Mouse (Mus musculus) large intestine, adult 2 months (tissue): Measurements from ENCODE around the gene Lrpprc. TPM values are rescaled to one million over a fixed set of nuclear protein-coding genes. Genes with fewer than 3 reads are reported as not detected.
A peak's percentile ranks its signal among the peaks of the same experiment; 100 is the strongest.
"Not testable (repeated sequence)": the region's sequence is repeated elsewhere in the genome, so short reads cannot be mapped to it uniquely, and the experiment has no call there.

ENCODE experiments used
- DNase-seq: peaks from one replicate; pipeline ENCODE4 v3.0.0-alpha.2; 2012; ENCODE audit warnings: low read depth, low spot score
- WGBS: fragments of 180-500 bp; shearing (Covaris S2); methylation state at CpG from one replicate; pipeline ENCODE4 v1.1.7; 2018; 5-methylcytosine and 5-hydroxymethylcytosine counted together
- polyA plus RNA-seq: library from polyadenylated mRNA; depleted of rRNA; stranded (reverse); fragments of >200 nt; gene quantifications from 2 replicates; pipeline ENCODE4 v1.2.3, GENCODE M21; 2012; rRNA removed

The Lrpprc gene
- 8.4 and 13.2 TPM in 2 replicates for polyA plus RNA-seq

DNA sequence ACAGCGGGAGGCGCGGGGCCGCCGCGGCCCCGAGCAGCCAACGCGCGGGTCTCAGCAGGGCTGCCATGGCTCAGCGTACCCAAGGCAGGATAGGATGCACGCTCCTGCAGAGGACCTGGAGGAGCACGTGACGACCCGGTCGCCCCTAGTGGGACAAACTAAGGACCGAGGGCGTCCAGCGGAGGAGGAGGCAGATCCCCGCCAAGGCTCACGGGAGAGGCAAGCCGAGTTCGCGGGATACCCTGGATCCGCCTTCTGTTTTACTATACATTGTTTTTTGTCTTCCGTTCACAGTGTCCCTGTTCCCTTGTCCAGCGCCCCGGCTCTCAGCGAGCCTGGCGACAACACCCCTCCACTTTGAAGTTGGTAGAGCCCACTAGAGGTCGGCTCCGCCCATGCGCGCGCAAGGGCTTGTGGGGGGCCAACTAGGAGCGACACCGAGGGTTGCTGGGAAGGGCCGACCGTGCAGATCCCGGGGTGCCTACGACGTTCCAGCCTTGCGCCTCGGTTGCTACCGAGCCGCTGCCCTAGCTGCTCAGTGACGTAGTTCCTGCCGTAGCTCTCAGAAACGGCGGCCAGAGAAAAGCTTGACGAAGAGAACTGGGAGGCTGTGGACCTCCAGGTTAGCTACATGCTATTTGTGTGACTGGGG lies at the start of gene Lrpprc:
Gene Lrpprc (minus strand): TSS at position 343 of the 652 bp plus-strand sequence.
- peak; percentile 55 for DNase-seq
- under 1% methylated on average over 51 of the region's 51 CpGs for WGBS

DNA sequence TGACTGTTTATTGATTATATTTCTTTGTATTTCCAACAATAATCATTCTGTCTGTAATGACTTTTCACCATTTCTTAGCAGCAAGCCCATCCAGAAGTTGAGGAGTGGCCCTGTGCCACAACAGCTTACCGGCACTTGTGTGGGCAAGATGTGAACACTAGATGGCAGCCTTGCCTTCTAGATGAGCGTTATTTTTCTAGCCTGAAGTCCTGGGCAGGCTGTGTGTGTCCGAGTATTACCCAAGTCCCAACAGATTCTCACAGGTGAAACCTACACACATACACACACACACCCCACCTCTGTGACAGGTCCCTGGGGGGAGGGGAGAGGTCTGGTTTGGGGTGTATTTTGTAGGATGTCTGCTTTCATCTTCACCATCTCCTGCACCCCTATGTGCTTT lies 47.2 kb upstream of the Lrpprc start:
- DNase-seq = peak; percentile 48
- WGBS = 1% methylated on average over 3 of the region's 3 CpGs

DNA sequence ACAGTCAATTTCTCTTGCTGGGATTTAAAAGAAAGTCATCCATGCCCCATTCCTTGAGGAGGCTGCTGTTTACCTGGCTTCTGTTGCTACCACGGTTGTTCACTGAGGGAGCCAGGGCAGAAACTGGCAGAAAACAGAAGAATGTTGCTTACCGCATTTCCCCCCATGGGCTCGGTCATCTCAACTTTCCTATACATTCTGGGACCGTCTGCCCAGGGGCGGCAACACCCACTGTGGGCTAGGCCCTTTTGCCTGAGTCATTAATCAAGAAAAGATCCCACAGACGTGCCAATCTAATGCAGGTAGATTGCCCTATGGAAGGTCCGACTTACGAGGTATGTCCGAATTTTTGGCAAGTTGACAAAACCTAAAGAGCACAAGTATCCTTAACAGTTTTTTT lies 44.7 kb upstream of the Lrpprc start:
- no peak for DNase-seq
- WGBS = 67% methylated on average over 9 of the region's 9 CpGs

- no peak for DNase-seq
- 70% methylated on average over 8 of the region's 8 CpGs for WGBS
Observed at GRCm38 (mm10) chr17:84832346-84832745, 41.8 kb upstream of the Lrpprc start.

DNA sequence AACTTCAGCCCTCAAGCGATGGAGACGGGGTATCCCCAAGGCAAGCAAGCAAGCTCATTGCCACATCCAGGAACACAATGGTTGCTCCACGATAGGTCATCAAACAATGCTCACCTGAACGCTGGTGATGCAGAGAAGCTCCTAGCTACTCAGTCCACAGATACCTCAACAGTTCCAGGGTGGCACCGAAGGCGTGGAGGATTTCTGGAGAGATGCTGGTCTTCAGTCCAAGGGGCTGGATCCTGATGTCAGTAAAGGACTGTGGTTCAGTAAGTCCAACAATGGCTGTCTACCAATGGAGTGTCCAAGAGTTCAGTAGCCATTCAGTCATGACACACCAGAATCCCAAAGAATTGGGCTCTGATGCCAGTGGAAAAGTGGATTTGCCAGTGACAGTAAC lies 37.7 kb upstream of the Lrpprc start:
- 90% methylated on average over 6 of the region's 6 CpGs for WGBS

DNA sequence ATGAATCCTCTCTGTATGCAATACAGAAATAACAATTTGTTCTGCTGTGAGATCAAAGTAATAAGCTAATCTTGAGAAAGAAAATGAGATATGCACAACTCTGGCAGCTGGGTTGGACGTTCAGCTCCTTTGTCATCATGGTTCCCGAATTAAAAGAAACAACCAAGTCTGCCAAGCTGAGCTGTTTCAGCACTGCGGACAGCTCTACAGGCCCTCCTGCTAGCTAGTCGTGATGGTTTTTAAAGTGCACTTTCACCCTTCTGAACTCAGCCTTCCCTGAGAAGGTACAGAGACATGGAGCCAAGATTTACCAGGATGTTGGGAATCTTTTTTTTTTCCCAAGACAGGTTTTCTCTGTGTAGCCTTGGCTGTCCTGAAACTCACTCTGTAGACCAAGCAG lies 30.0 kb upstream of the Lrpprc start:
- DNase-seq = no peak
- WGBS = 7% methylated on average over 4 of the region's 4 CpGs

More for the DNA sequence above, 37.7 kb upstream of the Lrpprc start:
- DNase-seq = no peak

- 83% methylated on average over 5 of the region's 5 CpGs for WGBS
- DNase-seq = no peak
Observed at GRCm38 (mm10) chr17:84818390-84818789, 27.8 kb upstream of the Lrpprc start.

- 75% methylated on average over 9 of the region's 9 CpGs for WGBS
- DNase-seq = no peak
Observed at GRCm38 (mm10) chr17:84816014-84816461, 25.4 kb upstream of the Lrpprc start.

GRCm38 (mm10) chr17:84814905-84815304 lies 24.3 kb upstream of the Lrpprc start:
- no peak for DNase-seq
- 65% methylated on average over 7 of the region's 7 CpGs for WGBS

- WGBS = 73% methylated on average over 14 of the region's 14 CpGs
- DNase-seq = not testable (repeated sequence)
Observed at GRCm38 (mm10) chr17:84814192-84814591, 23.6 kb upstream of the Lrpprc start.

DNA sequence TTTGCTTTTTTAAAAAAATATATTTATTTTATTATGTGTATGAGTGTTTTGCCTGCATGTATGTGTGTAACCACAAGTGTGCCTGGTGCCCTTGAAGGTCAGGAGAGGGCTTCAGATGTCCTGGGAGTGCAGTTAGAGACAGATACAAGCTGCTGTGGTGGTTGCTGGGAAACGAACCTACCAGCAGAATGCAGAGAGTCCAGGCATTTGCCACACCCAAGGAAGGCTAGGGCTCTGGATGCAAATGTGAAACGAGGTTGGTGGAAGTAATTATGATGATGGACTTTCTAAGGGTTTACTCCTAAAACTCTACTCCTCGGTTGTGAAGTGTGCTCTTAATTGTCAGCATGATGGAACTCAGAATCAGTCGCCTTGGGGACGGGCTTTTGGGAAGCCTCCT lies 1.4 kb upstream of the Lrpprc start:
- no peak for DNase-seq
- WGBS = 53% methylated on average over 5 of the region's 5 CpGs

DNA sequence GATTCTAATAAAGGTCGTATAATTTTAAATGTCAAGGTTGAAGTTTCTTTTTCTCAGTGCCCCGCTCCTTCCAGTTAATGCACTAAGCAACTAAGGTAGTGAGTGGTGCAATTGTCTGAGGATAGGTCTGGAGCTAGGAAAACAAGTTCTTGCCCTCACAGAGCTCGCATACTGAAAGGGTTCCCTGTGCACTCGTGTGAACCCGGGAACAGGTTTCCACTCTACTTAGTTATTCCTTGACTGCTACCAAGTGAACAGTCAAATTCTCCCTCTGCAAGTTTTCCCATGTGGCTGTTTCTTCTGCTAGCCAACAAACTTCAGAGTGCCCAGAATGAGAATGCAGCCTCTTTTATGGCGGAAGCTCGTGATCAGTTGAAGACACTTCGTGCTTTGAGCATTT lies 567 bp upstream of the Lrpprc start:
- no peak for DNase-seq
- under 1% methylated on average over 8 of the region's 8 CpGs for WGBS

DNA sequence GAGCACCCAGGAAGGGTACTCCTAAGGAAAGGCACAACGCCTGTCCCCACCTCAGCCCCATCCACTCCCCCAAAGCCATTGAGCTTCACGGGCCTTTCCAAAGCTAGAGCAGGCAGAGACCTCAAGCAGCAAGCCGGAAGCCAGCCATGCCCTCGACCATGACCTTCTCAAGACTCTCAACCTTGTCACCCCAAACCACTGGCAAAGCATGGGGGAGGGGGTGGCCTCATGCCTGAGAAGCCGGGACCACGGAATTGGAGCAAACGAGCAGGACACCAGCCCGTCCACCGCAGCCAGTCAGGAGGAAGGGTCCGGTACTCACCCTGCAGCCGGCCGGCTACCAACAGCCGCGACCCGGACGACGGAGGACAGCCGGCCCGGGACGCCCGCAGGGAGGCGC lies 546 bp downstream of the Lrpprc start:
- under 1% methylated on average over 22 of the region's 22 CpGs for WGBS
- DNase-seq = no peak

DNA sequence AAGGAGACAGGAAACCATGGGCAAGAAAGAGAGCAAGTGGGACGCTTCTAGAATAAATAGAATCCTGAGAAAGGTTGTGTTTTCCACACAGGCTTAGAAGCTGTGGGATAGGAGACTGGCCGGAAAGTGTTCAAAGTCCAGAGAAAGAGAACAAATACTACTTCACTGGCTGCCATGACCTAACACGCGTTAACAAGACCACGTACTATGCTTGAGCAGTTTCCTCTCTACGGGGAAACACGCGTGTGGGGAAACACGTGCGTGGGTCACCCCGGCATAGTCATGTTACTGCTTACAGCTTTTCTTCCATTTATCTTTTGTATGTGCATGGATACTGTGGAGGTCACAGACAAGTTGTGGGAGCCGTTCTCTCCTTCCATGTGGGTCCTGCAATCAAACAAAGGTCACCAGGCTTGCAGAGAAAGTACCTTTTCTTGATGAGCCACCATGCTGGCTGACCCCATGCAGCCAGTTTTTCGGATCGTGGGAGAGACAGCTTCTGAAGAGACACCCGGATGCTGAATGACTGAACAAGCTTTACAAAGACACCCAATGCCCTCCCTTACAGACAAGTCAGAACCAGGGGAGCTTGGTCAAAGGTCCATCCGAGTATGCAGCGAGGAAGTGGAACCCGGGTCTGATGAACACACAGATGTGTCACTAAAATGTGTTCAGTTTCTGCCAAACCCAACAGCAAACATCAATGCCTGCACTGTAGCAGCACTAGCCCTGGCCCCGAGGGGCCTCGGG lies 2.0 kb downstream of the Lrpprc start:
- DNase-seq = no peak
- 70% methylated on average over 20 of the region's 20 CpGs for WGBS

DNA sequence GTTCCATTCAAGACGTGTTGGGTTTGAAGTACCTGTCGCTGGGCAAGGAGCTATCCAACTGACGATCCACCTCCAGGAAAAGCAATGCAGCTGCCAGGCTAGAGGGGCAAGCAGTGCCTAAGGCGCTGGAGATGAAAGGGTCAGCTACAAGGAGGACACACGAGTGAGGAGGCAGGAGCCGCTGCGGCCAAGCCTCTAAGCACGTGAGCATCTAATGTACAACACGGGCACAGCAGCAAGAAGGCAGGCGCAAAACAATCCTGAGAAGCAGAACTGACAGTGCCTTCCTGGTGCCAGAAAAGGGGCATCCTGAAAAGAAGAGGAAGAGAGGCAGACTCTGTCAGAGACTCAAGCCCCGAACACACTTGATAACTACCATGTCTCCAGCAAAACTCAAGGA lies 3.1 kb downstream of the Lrpprc start:
- WGBS = 83% methylated on average over 11 of the region's 11 CpGs
- DNase-seq = no peak

GRCm38 (mm10) chr17:84786911-84787310 lies 3.7 kb downstream of the Lrpprc start:
- WGBS = 84% methylated on average over 8 of the region's 8 CpGs
- DNase-seq = no peak

DNA sequence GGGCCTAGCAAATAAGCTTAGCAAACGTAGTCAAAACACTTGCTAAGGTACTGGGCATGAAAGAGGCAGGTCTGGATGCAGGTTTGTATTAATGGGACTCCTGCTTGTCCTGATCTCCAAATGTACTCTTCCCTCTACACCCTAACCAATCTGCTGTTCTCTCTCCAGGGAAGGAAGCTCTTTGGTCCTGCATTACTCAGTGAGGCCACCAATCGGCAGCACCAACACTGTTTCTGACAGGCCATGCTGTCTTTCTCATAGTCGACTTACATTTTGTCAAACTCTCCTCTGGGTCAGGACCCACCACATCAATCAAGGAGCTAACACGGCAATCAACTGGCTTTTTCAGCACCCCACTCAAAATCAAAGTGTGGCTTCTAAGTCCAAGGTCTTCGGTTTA lies 5.4 kb downstream of the Lrpprc start:
- no peak for DNase-seq
- WGBS = 87% methylated on average over 5 of the region's 5 CpGs

DNA sequence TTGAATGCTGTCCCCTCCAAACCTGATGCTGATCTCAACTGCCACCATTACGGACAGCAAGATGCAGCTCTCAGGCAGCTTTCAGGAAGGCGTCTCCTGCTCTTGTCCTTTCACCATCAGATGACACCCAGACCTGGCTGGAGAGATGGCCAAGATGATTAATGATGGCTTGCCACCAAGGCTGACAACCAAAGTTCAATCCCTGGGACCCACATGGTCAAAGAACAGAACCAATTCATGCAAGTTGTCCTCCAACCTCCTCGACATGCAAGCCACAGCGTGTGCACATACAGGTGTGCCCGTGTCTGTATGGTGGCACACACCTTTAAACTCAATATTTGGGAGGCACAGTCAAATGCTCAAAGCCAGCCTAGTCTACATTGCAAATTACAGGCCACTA lies 7.1 kb downstream of the Lrpprc start:
- WGBS = 90% methylated on average over 5 of the region's 5 CpGs

GRCm38 (mm10) chr17:84780321-84780720 lies 10.3 kb downstream of the Lrpprc start:
- no peak for DNase-seq
- 97% methylated on average over 6 of the region's 6 CpGs for WGBS

More for the DNA sequence above, 7.1 kb downstream of the Lrpprc start:
- no peak for DNase-seq

GRCm38 (mm10) chr17:84778477-84778978 lies 12.1 kb downstream of the Lrpprc start:
- no peak for DNase-seq
- 77% methylated on average over 7 of the region's 7 CpGs for WGBS
